Mouse (Mus musculus) forebrain, embryonic 13.5 days (tissue): Measurements from ENCODE around the gene Tsks. TPM values are rescaled to one million over a fixed set of nuclear protein-coding genes. Genes with fewer than 3 reads are reported as not detected.

Experiments
- ATAC-seq: fragments of 200-750 bp; cut with Nextera tagmentation; 2 replicates; pipeline ENCODE4 v1.8.0; 2017
- H3K27ac ChIP-seq: fragments of 300-500 bp; sonication (generic); 2 replicates; pipeline ENCODE4 v1.5.1; 2015; ENCODE audit warnings: inconsistent platforms, mild to moderate bottlenecking, moderate library complexity
- H3K27me3 ChIP-seq: fragments of 300-500 bp; sonication (generic); 2 replicates; pipeline ENCODE4 v1.6.1; 2015; ENCODE audit warnings: mild to moderate bottlenecking, inconsistent platforms
- H3K36me3 ChIP-seq: fragments of 300-500 bp; sonication (generic); 2 replicates; pipeline ENCODE4 v1.6.1; 2015; ENCODE audit warnings: mild to moderate bottlenecking, inconsistent platforms; ENCODE audit not compliant: poor library complexity, severe bottlenecking
- H3K4me1 ChIP-seq: fragments of 300-500 bp; sonication (generic); 2 replicates; pipeline ENCODE4 v1.6.1; 2015; ENCODE audit warnings: inconsistent platforms
- H3K4me2 ChIP-seq: fragments of 300-500 bp; sonication (generic); 2 replicates; pipeline ENCODE4 v1.6.1; 2015; ENCODE audit warnings: inconsistent platforms, mild to moderate bottlenecking, moderate library complexity
- H3K4me3 ChIP-seq: fragments of 300-500 bp; sonication (generic); 2 replicates; pipeline ENCODE4 v1.5.1; 2015; ENCODE audit warnings: mild to moderate bottlenecking, inconsistent platforms
- H3K9ac ChIP-seq: fragments of 300-500 bp; sonication (generic); 2 replicates; pipeline ENCODE4 v1.6.1; 2015; ENCODE audit warnings: mild to moderate bottlenecking, inconsistent platforms
- H3K9me3 ChIP-seq: fragments of 300-500 bp; sonication (generic); replicated peaks from 2 replicates; pipeline ENCODE4 v1.6.1; 2016; ENCODE audit warnings: inconsistent platforms
- WGBS: fragments of 180-500 bp; shearing (Covaris S2); methylation state at CpG from one replicate; pipeline ENCODE4 v1.1.7; 2015; 5-methylcytosine and 5-hydroxymethylcytosine counted together
- polyA plus RNA-seq: library from polyadenylated mRNA; unstranded; fragments of >200 nt; fragmentation: Nextera tagmentation; extraction: Ambion mirVana; gene quantifications from 2 replicates; pipeline ENCODE4 v1.2.1, GENCODE M21; 2015

Gene Tsks
- polyA plus RNA-seq, 1 experiment from 2014 or later = not detected

GRCm38 (mm10) chr7:45004546-45004945 lies 61.5 kb downstream of the Tsks start:
- ATAC-seq = no peak
- H3K36me3 ChIP-seq = peaks cover 100% of the 10 kb centered on the region
- H3K4me2 ChIP-seq = no peak overlapping the region
- peaks cover 2% of the 10 kb centered on the region for H3K4me1 ChIP-seq
- H3K27me3 ChIP-seq = no peaks in the 10 kb centered on the region
- no peak overlapping the region for H3K4me3 ChIP-seq
- 92% methylated on average over 3 of the region's 3 CpGs for WGBS
- no peak overlapping the region for H3K9ac ChIP-seq
- H3K9me3 ChIP-seq = no peaks in the 10 kb centered on the region
- no peak overlapping the region for H3K27ac ChIP-seq

- H3K27me3 ChIP-seq = no peaks in the 10 kb centered on the region
- WGBS = 91% methylated on average over 6 of the region's 6 CpGs
- H3K4me3 ChIP-seq = no peak overlapping the region
- peaks cover 2% of the 10 kb centered on the region; the same call in 1 of the 2 replicates for H3K4me1 ChIP-seq
- no peak overlapping the region for H3K9ac ChIP-seq
- H3K27ac ChIP-seq = no peak overlapping the region
- no peak for ATAC-seq
- H3K4me2 ChIP-seq = no peak overlapping the region
- H3K9me3 ChIP-seq = no peaks in the 10 kb centered on the region
- H3K36me3 ChIP-seq = peaks cover 100% of the 10 kb centered on the region
Observed at GRCm38 (mm10) chr7:45005321-45005992, 62.5 kb downstream of the Tsks start.

DNA sequence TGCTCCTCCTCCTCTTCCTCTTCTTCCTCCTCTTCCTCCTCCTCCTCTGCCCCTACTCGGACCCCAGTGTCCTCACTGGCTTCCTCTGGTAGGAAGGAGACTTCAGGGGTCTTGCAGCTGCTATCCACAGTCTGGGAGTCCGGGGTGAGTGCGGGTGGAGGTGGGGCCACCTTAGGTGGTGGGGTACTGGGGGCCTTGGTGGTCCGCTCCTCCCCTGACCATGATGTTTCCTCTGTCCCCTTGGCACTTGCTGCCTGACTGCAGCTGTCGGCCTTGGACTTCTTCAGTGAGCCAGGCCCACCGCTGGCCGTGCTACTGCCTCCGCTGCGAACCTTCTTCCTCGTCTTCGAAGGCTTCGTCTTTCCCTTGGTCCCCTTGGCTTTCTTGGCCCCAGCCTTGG lies 63.5 kb downstream of the Tsks start:
- H3K27ac ChIP-seq = no peak overlapping the region
- no peaks in the 10 kb centered on the region for H3K4me1 ChIP-seq
- no peak for ATAC-seq
- H3K9me3 ChIP-seq = no peaks in the 10 kb centered on the region
- no peak overlapping the region for H3K4me2 ChIP-seq
- H3K4me3 ChIP-seq = no peak overlapping the region
- H3K27me3 ChIP-seq = no peaks in the 10 kb centered on the region
- H3K36me3 ChIP-seq = peaks cover 98% of the 10 kb centered on the region
- no peak overlapping the region for H3K9ac ChIP-seq
- 97% methylated on average over 12 of the region's 12 CpGs for WGBS

DNA sequence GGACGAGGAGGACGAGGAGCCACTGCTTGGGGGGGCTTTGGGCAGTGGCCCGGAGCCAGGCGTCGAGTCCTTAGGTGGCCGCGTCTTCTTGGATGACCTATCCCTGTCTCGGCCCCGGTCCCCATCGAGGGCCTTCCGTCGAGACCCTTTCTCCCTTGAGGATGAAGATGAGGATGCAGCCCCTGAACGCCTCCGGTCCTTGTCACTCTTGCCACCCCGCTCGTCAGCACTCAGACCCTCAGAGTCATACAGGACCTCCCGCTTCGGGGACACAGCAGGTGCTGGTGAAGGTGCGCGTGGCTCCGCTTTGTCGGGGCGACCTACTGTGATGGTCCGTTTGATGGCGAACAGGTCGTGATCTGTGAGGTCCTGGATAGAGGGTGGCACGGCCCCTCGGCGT lies 64.1 kb downstream of the Tsks start:
- Histone ChIP-seq H3K4me1 (no peaks in the 10 kb centered on the region), H3K36me3 (peaks cover 98% of the 10 kb centered on the region), H3K9me3 (no peaks in the 10 kb centered on the region), H3K27ac (no peak overlapping the region), H3K4me2 (no peak overlapping the region), H3K4me3 (no peak overlapping the region), H3K9ac (no peak overlapping the region), H3K27me3 (no peaks in the 10 kb centered on the region)
- ATAC-seq = no peak
- WGBS = 97% methylated on average over 29 of the region's 29 CpGs

Other genes starting within 250 kb of the Tsks start
- gene Izumo2, start 234.5 kb upstream of the Tsks start, polyA plus RNA-seq = not detected in 2 replicates
- 38.7 and 39.0 TPM in 2 replicates for gene Vrk3, start 194.8 kb upstream of the Tsks start, polyA plus RNA-seq
- 1.4 and 1.6 TPM in 2 replicates for gene Zfp473, start 192.2 kb upstream of the Tsks start, polyA plus RNA-seq
- gene Nup62, start 127.1 kb upstream of the Tsks start, polyA plus RNA-seq = 73.5 and 83.0 TPM in 2 replicates
- gene Il4i1, start 126.8 kb upstream of the Tsks start, polyA plus RNA-seq = 1.2 and 1.9 TPM in 2 replicates
- gene Atf5, start 126.5 kb upstream of the Tsks start, polyA plus RNA-seq = 5.4 and 5.7 TPM in 2 replicates
- 93.1 and 95.4 TPM in 2 replicates for gene Akt1s1, start 94.2 kb upstream of the Tsks start, polyA plus RNA-seq
- gene Tbc1d17, start 94.1 kb upstream of the Tsks start, polyA plus RNA-seq = 81.5 and 95.5 TPM in 2 replicates
- 34.9 and 38.1 TPM in 2 replicates for gene Pnkp, start 86.1 kb upstream of the Tsks start, polyA plus RNA-seq
- gene Ptov1, start 73.4 kb upstream of the Tsks start, polyA plus RNA-seq = 558 and 574 TPM in 2 replicates
- gene Med25, start 50.5 kb upstream of the Tsks start, polyA plus RNA-seq = 145 and 165 TPM in 2 replicates
- 24.7 and 27.7 TPM in 2 replicates for gene Fuz, start 47.1 kb upstream of the Tsks start, polyA plus RNA-seq
- gene Ap2a1, start 13.7 kb upstream of the Tsks start, polyA plus RNA-seq = 81.7 and 87.2 TPM in 2 replicates
- 40.2 and 43.1 TPM in 2 replicates for gene Cpt1c, start 31.6 kb downstream of the Tsks start, polyA plus RNA-seq
- gene Prmt1, start 43.4 kb downstream of the Tsks start, polyA plus RNA-seq = 815 and 859 TPM in 2 replicates
- 67.9 and 72.7 TPM in 2 replicates for gene Irf3, start 54.4 kb downstream of the Tsks start, polyA plus RNA-seq
- 40.5 and 45.6 TPM in 2 replicates for gene Bcl2l12, start 55.5 kb downstream of the Tsks start, polyA plus RNA-seq
- gene Scaf1, start 73.2 kb downstream of the Tsks start, polyA plus RNA-seq = 35.8 and 38.9 TPM in 2 replicates
- 9.4 and 10.2 TPM in 2 replicates for gene Rras, start 74.8 kb downstream of the Tsks start, polyA plus RNA-seq
- 14.9 and 17.2 TPM in 2 replicates for gene Prr12, start 109.7 kb downstream of the Tsks start, polyA plus RNA-seq
- 52.7 and 58.5 TPM in 2 replicates for gene Nosip, start 119.2 kb downstream of the Tsks start, polyA plus RNA-seq
- 14.7 and 14.8 TPM in 2 replicates for gene Prrg2, start 119.5 kb downstream of the Tsks start, polyA plus RNA-seq
- gene Rcn3, start 149.0 kb downstream of the Tsks start, polyA plus RNA-seq = 61.3 and 62.0 TPM in 2 replicates
- 8.0 and 9.9 TPM in 2 replicates for gene Fcgrt, start 160.6 kb downstream of the Tsks start, polyA plus RNA-seq
- gene Rps11, start 181.2 kb downstream of the Tsks start, polyA plus RNA-seq = 1,342 and 1,406 TPM in 2 replicates
- gene Rpl13a, start 185.6 kb downstream of the Tsks start, polyA plus RNA-seq = 998 and 1,188 TPM in 2 replicates
- gene Gm45713, start 193.0 kb downstream of the Tsks start, polyA plus RNA-seq = 0.13 and 0.31 TPM in 2 replicates
- 0.79 and 0.92 TPM in 2 replicates for gene Flt3l, start 193.2 kb downstream of the Tsks start, polyA plus RNA-seq
- 97.5 TPM in 2 replicates for gene Pih1d1, start 211.1 kb downstream of the Tsks start, polyA plus RNA-seq
- gene Aldh16a1, start 211.4 kb downstream of the Tsks start, polyA plus RNA-seq = 35.6 and 36.4 TPM in 2 replicates
- gene Slc17a7, start 220.7 kb downstream of the Tsks start, polyA plus RNA-seq = 9.3 and 14.2 TPM in 2 replicates
- gene Gfy, start 236.4 kb downstream of the Tsks start, polyA plus RNA-seq = not detected in 2 replicates
- not detected in 2 replicates for gene Pth2, start 237.8 kb downstream of the Tsks start, polyA plus RNA-seq